Mouse (Mus musculus): ENCODE results near the gene Cpox. TPM values are rescaled to one million over a fixed set of nuclear protein-coding genes. Genes with fewer than 3 reads are reported as not detected.

The Cpox gene
- polyA plus RNA-seq, 1 experiment, result 206 TPM

DNA sequence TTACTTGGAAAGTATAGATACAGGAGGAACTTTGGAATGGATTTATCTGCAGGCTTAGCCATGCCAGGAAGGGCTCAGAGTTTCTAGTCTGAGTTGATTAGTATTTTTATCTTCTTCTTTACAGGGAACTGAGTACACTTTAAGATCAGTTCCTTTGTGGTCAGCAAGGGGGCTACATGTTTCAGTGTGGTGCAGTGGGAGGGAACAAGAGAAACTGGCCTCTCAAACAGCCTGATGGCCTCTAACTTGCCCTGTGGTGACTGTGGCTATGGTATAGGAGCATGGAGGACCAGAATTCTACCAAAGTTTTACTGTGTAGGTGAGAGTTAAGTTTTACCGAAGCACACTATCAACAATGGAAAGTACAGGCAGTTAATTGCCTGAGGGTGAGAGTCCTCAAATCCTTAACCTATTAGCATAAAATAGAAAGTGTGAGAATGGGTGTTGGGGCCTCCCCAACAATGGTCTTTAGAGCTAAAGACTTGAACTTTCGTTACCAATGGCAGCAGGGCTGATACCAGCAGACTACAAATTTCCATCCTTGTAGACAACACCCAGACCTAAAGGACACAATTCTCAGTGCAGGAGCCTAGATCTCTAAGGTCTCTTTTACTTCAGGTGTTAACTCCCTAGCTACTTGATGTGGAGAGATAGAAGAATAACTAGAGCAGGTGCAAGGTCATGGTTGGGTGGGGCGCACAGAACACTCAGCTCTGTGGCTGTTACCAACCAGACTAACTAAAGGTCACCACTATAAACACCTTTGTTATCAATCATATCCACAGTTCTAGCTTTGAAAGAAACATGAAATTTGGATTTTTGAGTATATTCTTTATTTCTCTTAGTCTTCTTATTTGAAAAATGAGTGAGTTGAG lies 38.7 kb downstream of the Cpox start:
- no peak for TF ChIP-seq GATA1 (IDR thresholded peaks at IDR 0.05; ENCODE audit: low read length)

- no peak for TF ChIP-seq GATA1 (IDR thresholded peaks at IDR 0.05; ENCODE audit: low read length)
These were observed 39.4 kb downstream of the Cpox start for GRCm38 (mm10) chr16:58709536-58709935.

DNA sequence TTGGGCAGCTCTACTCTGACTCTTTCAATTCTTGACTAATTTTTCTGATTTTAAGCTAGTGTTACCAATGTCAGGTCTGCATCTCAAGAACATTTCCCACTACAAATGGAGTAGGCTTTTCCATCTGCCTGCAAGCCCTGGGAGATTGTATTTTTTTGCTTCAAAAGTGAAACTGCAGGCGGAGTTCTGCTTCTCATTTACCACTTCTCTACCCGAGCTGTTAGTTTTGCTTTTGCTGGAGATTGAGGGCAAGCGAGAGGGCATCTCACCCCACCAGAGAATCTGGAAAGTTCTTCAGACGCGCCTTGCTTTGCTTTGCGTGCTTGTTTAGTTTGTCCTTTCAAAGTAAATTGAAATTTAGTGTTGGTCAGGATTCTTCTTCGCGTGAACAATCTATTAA lies 42.1 kb downstream of the Cpox start:
- no peak for TF ChIP-seq GATA1 (IDR thresholded peaks at IDR 0.05; ENCODE audit: low read length)

GRCm38 (mm10) chr16:58713128-58713527 lies 43.0 kb downstream of the Cpox start:
- TF ChIP-seq GATA1 (IDR thresholded peaks at IDR 0.05; ENCODE audit: low read length), result no peak

DNA sequence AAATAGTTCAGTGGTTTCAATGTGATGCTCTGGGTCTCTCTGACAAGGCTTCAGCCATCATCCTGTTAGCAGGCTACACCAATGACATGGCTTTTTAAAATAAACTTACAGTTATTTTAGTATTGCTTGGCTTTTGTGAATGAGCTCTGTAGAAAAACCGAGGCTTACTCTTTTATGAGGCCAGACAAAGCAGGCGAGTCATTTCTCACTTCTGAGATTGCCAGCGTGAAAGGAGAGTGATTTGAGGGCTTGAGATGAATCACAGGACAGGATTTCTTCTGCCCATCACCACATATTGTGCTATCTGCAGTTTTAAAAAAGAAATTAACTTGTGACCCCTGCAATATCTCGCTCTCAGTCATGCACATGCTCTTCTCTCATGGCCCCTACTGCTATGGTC lies 44.9 kb downstream of the Cpox start:
- no peak for TF ChIP-seq GATA1 (IDR thresholded peaks at IDR 0.05; ENCODE audit: low read length)

DNA sequence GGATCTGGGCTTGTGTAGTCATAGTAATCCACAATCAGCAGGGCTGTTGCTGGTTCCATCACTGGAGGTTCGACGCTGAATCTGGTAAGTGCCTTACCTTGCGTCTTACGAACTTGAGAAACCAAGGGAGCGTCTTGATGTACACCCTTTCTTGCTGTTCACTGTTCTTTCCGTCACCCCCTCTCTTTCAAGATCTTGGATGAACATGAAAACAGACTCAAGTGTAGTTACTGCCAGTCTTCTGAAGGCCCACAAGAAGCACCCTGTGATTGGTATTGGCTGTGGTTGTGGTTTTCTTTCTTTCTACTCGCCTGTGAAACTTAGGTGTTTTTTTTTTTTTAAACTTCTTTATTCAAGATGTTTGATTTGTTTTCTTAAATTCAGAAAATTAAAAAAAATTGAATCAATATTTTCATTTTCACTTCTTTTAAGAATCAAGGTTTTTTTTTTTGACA lies 48.6 kb downstream of the Cpox start, which contains the start of gene Gpr15:
Gene Gpr15, minus strand, starts transcription at position 405 of the 455 bp plus-strand sequence.
- TF ChIP-seq GATA1 (IDR thresholded peaks at IDR 0.05; ENCODE audit: low read length), result no peak

DNA sequence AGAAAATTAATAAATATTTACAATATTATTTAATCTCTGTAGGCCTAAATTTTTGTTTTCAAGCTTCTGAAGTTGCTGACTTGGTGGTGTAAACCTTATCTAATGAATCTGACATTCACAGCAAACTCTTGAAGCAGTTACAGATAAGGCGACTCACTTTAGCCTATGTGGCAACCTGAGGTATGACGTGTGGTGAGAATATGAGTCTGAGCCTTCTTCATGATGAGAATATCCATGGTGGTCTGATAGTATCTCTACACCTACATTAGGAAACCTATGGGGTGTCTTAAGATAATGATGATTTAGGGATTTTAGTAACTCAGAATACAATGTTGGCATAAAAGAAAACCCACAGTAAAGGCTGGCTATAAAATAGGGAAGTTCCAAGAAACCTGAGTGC lies 52.2 kb downstream of the Cpox start:
- no peak for TF ChIP-seq GATA1 (IDR thresholded peaks at IDR 0.05; ENCODE audit: low read length)

- TF ChIP-seq GATA1 (IDR thresholded peaks at IDR 0.05; ENCODE audit: low read length), result no peak
These were observed 56.8 kb downstream of the Cpox start for GRCm38 (mm10) chr16:58726680-58727476.

- no peak for TF ChIP-seq GATA1 (IDR thresholded peaks at IDR 0.05; ENCODE audit: low read length)
These were observed 57.5 kb downstream of the Cpox start, which contains the start of gene Cldnd1 for GRCm38 (mm10) chr16:58727477-58728131. TSS of gene Cldnd1 (plus strand) at chr16:58727910.

DNA sequence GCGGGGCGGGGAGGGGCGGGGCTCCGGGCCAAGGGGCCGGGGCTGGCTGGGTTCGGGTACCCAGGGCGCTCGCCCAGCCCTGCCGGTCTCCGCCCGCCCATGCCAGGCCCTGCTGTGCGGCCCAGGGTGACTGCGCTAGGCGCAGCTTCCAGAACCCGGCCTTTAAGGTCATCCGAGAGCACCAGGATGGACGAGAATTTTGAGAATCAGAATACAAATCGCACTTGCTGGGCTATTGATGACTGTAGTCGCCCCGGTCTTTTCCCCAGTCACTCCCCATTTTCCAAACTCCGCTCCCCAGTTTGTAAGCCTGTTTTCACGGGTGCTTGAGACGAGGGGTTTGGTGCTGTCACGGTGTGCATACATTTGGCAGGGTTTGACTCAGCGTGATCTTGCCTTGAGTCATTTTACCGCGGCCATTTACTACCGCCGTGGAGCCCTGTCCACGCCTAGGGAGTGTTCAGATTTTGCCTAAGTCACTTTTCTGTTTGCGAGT lies 58.1 kb downstream of the Cpox start:
- no peak for TF ChIP-seq GATA1 (IDR thresholded peaks at IDR 0.05; ENCODE audit: low read length)

GRCm38 (mm10) chr16:58738205-58738604 lies 68.1 kb downstream of the Cpox start:
- no peak for TF ChIP-seq GATA1 (IDR thresholded peaks at IDR 0.05; ENCODE audit: low read length)

DNA sequence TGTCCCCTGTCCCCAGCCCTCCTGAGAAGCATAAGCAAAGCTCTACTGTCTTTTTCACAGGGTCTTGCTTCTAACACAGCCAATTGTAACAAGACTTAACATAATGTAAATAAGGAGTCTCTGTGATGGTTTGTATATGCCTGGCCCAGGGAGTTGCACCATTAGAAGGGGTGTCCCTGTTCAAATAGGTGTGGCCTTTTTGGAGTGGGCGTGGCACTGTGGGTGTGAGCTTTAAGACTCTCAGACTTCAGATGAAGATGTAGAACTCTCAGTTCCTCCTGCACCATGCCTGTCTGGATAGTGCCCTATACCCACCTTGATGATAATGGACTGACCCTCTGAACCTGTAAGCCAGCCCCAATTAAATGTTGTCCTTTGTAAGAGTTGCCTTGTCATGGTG lies 68.7 kb downstream of the Cpox start:
- no peak for TF ChIP-seq GATA1 (IDR thresholded peaks at IDR 0.05; ENCODE audit: low read length)

GRCm38 (mm10) chr16:58740751-58741150 lies 70.7 kb downstream of the Cpox start:
- TF ChIP-seq GATA1 (IDR thresholded peaks at IDR 0.05; ENCODE audit: low read length), result no peak

DNA sequence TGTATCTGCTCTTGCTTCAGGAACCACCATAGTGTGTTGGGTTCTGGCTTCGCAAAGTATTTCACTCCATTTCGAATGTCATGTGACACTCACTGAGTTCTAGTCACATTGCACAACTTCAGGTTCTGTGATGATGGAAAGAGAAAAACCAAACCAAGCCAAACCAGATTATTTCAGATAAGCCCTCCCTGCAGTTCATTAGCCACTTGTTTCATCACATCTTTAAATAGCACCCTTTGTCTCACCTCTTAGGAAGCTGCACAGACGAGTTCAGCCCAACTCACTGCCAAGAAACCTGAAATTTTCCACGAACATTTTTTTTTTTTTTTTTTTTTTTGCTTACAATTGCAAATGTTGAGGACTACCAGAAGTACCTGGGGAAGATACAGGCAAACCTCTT lies 76.6 kb downstream of the Cpox start:
- no peak for TF ChIP-seq GATA1 (IDR thresholded peaks at IDR 0.05; ENCODE audit: low read length)

GRCm38 (mm10) chr16:58751314-58751713 lies 81.2 kb downstream of the Cpox start:
- no peak for TF ChIP-seq GATA1 (IDR thresholded peaks at IDR 0.05; ENCODE audit: low read length)

DNA sequence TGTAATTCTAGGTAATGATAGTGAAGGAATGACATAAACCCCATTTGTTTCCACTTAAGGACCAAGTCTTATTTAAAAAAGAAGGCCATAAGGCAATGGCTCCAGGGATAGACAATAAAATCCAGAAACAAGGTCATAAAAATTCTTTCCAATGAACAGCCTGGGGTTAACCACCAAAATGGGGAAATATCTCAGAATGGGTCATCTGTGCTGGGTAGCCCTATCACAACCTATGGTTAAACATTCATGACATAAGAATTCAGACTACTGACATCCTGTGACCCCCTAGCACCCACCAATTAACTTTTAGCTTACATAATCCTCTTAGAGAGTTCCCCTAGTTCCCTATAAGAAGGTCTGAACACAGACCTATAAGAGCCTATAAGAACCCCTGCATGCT lies 86.1 kb downstream of the Cpox start:
- no peak for TF ChIP-seq GATA1 (IDR thresholded peaks at IDR 0.05; ENCODE audit: low read length)
